Mouse (Mus musculus): ENCODE data around the gene Abhd6. TPM values are rescaled to one million over a fixed set of nuclear protein-coding genes. Genes with fewer than 3 reads are reported as not detected.

The Abhd6 gene
- total and polyA plus RNA-seq, 3 experiments, result not detected

- TF ChIP-seq CTCF (IDR thresholded peaks at IDR 0.05 in 2 of 3, conservative IDR thresholded peaks at IDR 0.05 in 1 of 3; ENCODE audit: control insufficient read depth in 1 of 3, insufficient read depth in 1 of 3, low read depth in 2 of 3, low read length in 3 of 3, poor library complexity in 1 of 3, severe bottlenecking in 1 of 3) (no peak), MAZ (IDR thresholded peaks at IDR 0.05; ENCODE audit: low read depth, low read length) (no peak), SIN3A (IDR thresholded peaks at IDR 0.05; ENCODE audit: low read length) (no peak), EP300 (IDR thresholded peaks at IDR 0.05; ENCODE audit: low read depth in 1 of 2, low read length in 2 of 2) (no peak), ZMIZ1 (IDR thresholded peaks at IDR 0.05; ENCODE audit: low read depth, low read length) (no peak), ELF1 (IDR thresholded peaks at IDR 0.05; ENCODE audit: low read depth, low read length) (no peak), RAD21 (IDR thresholded peaks at IDR 0.05; ENCODE audit: low read depth, low read length) (no peak), POLR2A (IDR thresholded peaks at IDR 0.05; ENCODE audit: control insufficient read depth in 1 of 2, insufficient read depth in 1 of 2, low read depth in 1 of 2, low read length in 2 of 2, poor library complexity in 1 of 2) (no peak), ZKSCAN1 (IDR thresholded peaks at IDR 0.05; ENCODE audit: low read depth, low read length) (no peak), POLR2AphosphoS5 (IDR thresholded peaks at IDR 0.05; ENCODE audit: borderline replicate concordance, low read depth, low read length) (no peak), MXI1 (IDR thresholded peaks at IDR 0.05; ENCODE audit: low read depth, low read length) (no peak), USF2 (IDR thresholded peaks at IDR 0.05; ENCODE audit: borderline replicate concordance in 1 of 2, insufficient read depth in 1 of 2, low read depth in 1 of 2, low read length in 2 of 2) (no peak), MEF2A (IDR thresholded peaks at IDR 0.05; ENCODE audit: extremely low read depth, insufficient replicate concordance, low read depth, low read length, poor library complexity, severe bottlenecking) (no peak), ETS1 (IDR thresholded peaks at IDR 0.05; ENCODE audit: low read depth, low read length) (no peak), KAT2A (conservative IDR thresholded peaks at IDR 0.05; ENCODE audit: low read depth, low read length) (no peak), MAFK (IDR thresholded peaks at IDR 0.05; ENCODE audit: borderline replicate concordance, low read depth, low read length) (no peak)
- no peaks in the 10 kb centered on the region for H3K36me3 ChIP-seq (ENCODE audit: control insufficient read depth in 1 of 2, insufficient read depth in 2 of 2, low read length in 2 of 2)
- H3K4me1 ChIP-seq (ENCODE audit: control insufficient read depth in 1 of 2, insufficient read depth in 2 of 2, low read length in 2 of 2), result no peaks in the 10 kb centered on the region
- no peaks in the 10 kb centered on the region for H3K79me2 ChIP-seq (ENCODE audit: control insufficient read depth, insufficient read depth, low read length, poor library complexity)
- no peak overlapping the region for H3K27ac ChIP-seq (ENCODE audit: control insufficient read depth, low read depth, low read length)
- H3K9ac ChIP-seq (ENCODE audit: control insufficient read depth, low read depth, low read length, poor library complexity, severe bottlenecking), result no peak overlapping the region
- H3K4me3 ChIP-seq (ENCODE audit: control insufficient read depth in 1 of 2, insufficient read depth in 1 of 2, low read depth in 2 of 2, low read length in 2 of 2), result no peak overlapping the region
- H3K27me3 ChIP-seq (ENCODE audit: control insufficient read depth in 1 of 2, insufficient read depth in 2 of 2, low read length in 2 of 2), result no peaks in the 10 kb centered on the region; a peak in 1 of 4 replicates
- no peak for DNase-seq (ENCODE audit: low read depth, low spot score)
- no peaks in the 10 kb centered on the region for H3K9me3 ChIP-seq (replicated peaks; ENCODE audit: insufficient read depth, low read length)
These were observed 46.6 kb downstream of the Abhd6 start for GRCm38 (mm10) chr14:8049334-8049733.

- H3K4me3 ChIP-seq (ENCODE audit: control insufficient read depth in 1 of 2, insufficient read depth in 1 of 2, low read depth in 2 of 2, low read length in 2 of 2), result no peak overlapping the region
- no peaks in the 10 kb centered on the region for H3K79me2 ChIP-seq (ENCODE audit: control insufficient read depth, insufficient read depth, low read length, poor library complexity)
- H3K27ac ChIP-seq (ENCODE audit: control insufficient read depth, low read depth, low read length), result no peak overlapping the region
- H3K27me3 ChIP-seq (ENCODE audit: control insufficient read depth in 1 of 2, insufficient read depth in 2 of 2, low read length in 2 of 2), result no peaks in the 10 kb centered on the region; a peak in 1 of 4 replicates
- no peak for DNase-seq (ENCODE audit: low read depth, low spot score)
- no peak overlapping the region for H3K9ac ChIP-seq (ENCODE audit: control insufficient read depth, low read depth, low read length, poor library complexity, severe bottlenecking)
- no peaks in the 10 kb centered on the region for H3K4me1 ChIP-seq (ENCODE audit: control insufficient read depth in 1 of 2, insufficient read depth in 2 of 2, low read length in 2 of 2)
- no peaks in the 10 kb centered on the region for H3K9me3 ChIP-seq (replicated peaks; ENCODE audit: insufficient read depth, low read length)
- TF ChIP-seq JUND (IDR thresholded peaks at IDR 0.05; ENCODE audit: low read depth, low read length) (no peak), RAD21 (IDR thresholded peaks at IDR 0.05; ENCODE audit: low read depth, low read length) (no peak), POLR2A (IDR thresholded peaks at IDR 0.05; ENCODE audit: control insufficient read depth in 1 of 2, insufficient read depth in 1 of 2, low read depth in 1 of 2, low read length in 2 of 2, poor library complexity in 1 of 2) (no peak), MYC (IDR thresholded peaks at IDR 0.05; ENCODE audit: low read depth, low read length) (no peak), ELF1 (IDR thresholded peaks at IDR 0.05; ENCODE audit: low read depth, low read length) (no peak), E2F4 (IDR thresholded peaks at IDR 0.05; ENCODE audit: borderline replicate concordance, low read depth, low read length) (no peak), CTCF (IDR thresholded peaks at IDR 0.05 in 2 of 3, conservative IDR thresholded peaks at IDR 0.05 in 1 of 3; ENCODE audit: control insufficient read depth in 1 of 3, insufficient read depth in 1 of 3, low read depth in 2 of 3, low read length in 3 of 3, poor library complexity in 1 of 3, severe bottlenecking in 1 of 3) (no peak), EP300 (IDR thresholded peaks at IDR 0.05; ENCODE audit: low read depth in 1 of 2, low read length in 2 of 2) (no peak)
- H3K36me3 ChIP-seq (ENCODE audit: control insufficient read depth in 1 of 2, insufficient read depth in 2 of 2, low read length in 2 of 2), result no peaks in the 10 kb centered on the region
These were observed 49.2 kb downstream of the Abhd6 start for GRCm38 (mm10) chr14:8051869-8052268.
